ENCODE assay signal across 10 mouse cellular contexts in the genomic region with DNA sequence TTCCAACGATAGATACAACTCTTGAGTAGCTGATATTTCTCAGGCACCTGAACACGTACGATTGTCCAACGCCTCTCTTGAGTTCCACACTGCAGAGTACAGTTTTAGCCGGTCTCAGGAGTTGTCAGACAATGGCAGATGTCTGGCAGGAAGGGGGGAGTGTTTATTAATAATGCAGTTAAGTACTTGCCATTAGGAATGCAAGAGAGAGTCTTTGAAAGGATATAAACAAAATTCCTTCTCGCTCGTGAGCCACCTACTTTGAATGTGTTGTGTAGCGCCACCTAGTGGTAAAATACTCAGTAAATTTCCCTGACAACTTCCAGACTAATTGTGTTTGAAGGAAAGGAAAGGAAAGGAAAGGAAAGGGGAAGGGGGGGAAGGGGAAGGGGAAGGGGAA. TPM values are rescaled to one million over a fixed set of nuclear protein-coding genes. Genes with fewer than 3 reads are reported as not detected.
DNase-seq lines count a peak whose midpoint lies in the region; ATAC-seq lines count a peak whose summit lies in the region.
"Had no signal": no experiment of that assay in that cellular context is flagged by ENCODE, and none has a peak within 500 bp of the region (broad histone marks: within the 10 kb centered on the region; RNA-seq: fewer than 3 reads in every experiment).

No protein-coding gene starts in this region.

- no peaks in the 10 kb centered on the region for H3K36me3 ChIP-seq in forebrain, embryonic 13.5 days (ENCODE audit: poor library complexity, severe bottlenecking)
- no peaks in the 10 kb centered on the region for H3K36me3 ChIP-seq in forebrain, embryonic 15.5 days
- H3K36me3 ChIP-seq in hindbrain, embryonic 14.5 days (replicated peaks; ENCODE audit: control insufficient read depth, insufficient read depth) = no peaks in the 10 kb centered on the region
- H3K36me3 ChIP-seq in neural tube, embryonic 13.5 days = no peaks in the 10 kb centered on the region
- H3K36me3 ChIP-seq: liver, embryonic 15.5 days had no signal

- H3K9ac ChIP-seq in forebrain, embryonic 13.5 days = no peak overlapping the region
- H3K9ac ChIP-seq in forebrain, embryonic 15.5 days (replicated peaks) = no peak overlapping the region
- H3K9ac ChIP-seq in hindbrain, embryonic 14.5 days = no peak overlapping the region
- H3K9ac ChIP-seq in neural tube, embryonic 13.5 days = no peak overlapping the region
- H3K9ac ChIP-seq: liver, embryonic 15.5 days had no signal

- 28% methylated on average over 8 of the region's 8 CpGs for WGBS in forebrain, embryonic 13.5 days
- 28% methylated on average over 8 of the region's 8 CpGs for WGBS in forebrain, embryonic 15.5 days
- 34% methylated on average over 8 of the region's 8 CpGs for WGBS in hindbrain, embryonic 14.5 days
- whole genome bisulfite sequencing in neural tube, embryonic 13.5 days = 33% methylated on average over 8 of the region's 8 CpGs

- peak; percentile 32 for DNase-seq in 416B (ENCODE audit: low read depth)
- DNase-seq in c-Kit-positive CD71-positive TER-119-positive erythroid progenitor cells, embryonic 14.5 days (ENCODE audit: low spot score) = peak; percentile 16
- peak; percentile 93 for DNase-seq in hindbrain, embryonic 14.5 days (ENCODE audit: low spot score)
- peak; percentile 69 to 77 for DNase-seq in left cerebral cortex, postnatal 14 days (ENCODE audit: low spot score in 2 of 2)
- DNase-seq in spleen, adult 12 weeks (ENCODE audit: low spot score) = no peak

- peaks cover 53% of the 10 kb centered on the region for H3K27me3 ChIP-seq in forebrain, embryonic 13.5 days
- H3K27me3 ChIP-seq in forebrain, embryonic 15.5 days = peaks cover 37% of the 10 kb centered on the region
- H3K27me3 ChIP-seq in hindbrain, embryonic 14.5 days (ENCODE audit: control insufficient read depth, insufficient read depth, low read length) = peaks cover 30% of the 10 kb centered on the region
- H3K27me3 ChIP-seq in neural tube, embryonic 13.5 days = peaks cover 17% of the 10 kb centered on the region; the same call in 1 of the 2 replicates

- intact Hi-C loops in left cerebral cortex, postnatal 14 days (cut with DNase I) = loop anchor here (2.0 to 5.0 kb wide), 2 partner anchors 521 to 1040 kb away; no protein-coding TSS in a partner anchor

- no peak overlapping the region for H3K27ac ChIP-seq in forebrain, embryonic 13.5 days
- no peak overlapping the region for H3K27ac ChIP-seq in forebrain, embryonic 15.5 days (replicated peaks)
- no peak overlapping the region for H3K27ac ChIP-seq in hindbrain, embryonic 14.5 days
- no peak overlapping the region for H3K27ac ChIP-seq in neural tube, embryonic 13.5 days (replicated peaks)
- H3K27ac ChIP-seq: liver, embryonic 15.5 days had no signal

- H3K4me2 ChIP-seq in forebrain, embryonic 13.5 days = peak overlapping the region; percentile 22; the same call in 1 of the 2 replicates
- H3K4me2 ChIP-seq in forebrain, embryonic 15.5 days (replicated peaks) = no peak overlapping the region
- peak overlapping the region; percentile 30 for H3K4me2 ChIP-seq in hindbrain, embryonic 14.5 days (replicated peaks)
- peak overlapping the region; percentile 36 for H3K4me2 ChIP-seq in neural tube, embryonic 13.5 days
- H3K4me2 ChIP-seq: liver, embryonic 15.5 days had no signal

- ATAC-seq in forebrain, embryonic 13.5 days = 0 out of 2 replicates have a peak, but pooled peaks have one; percentile 30
- no peak for ATAC-seq in forebrain, embryonic 15.5 days (replicated peaks)
- no peak for ATAC-seq in hindbrain, embryonic 14.5 days (ENCODE audit: low FRiP score)
- no peak for ATAC-seq in neural tube, embryonic 13.5 days (ENCODE audit: low read depth)

- no peak overlapping the region for H3K4me3 ChIP-seq in forebrain, embryonic 13.5 days
- H3K4me3 ChIP-seq in forebrain, embryonic 15.5 days = no peak overlapping the region
- no peak overlapping the region for H3K4me3 ChIP-seq in hindbrain, embryonic 14.5 days (replicated peaks; ENCODE audit: low read length)
- no peak overlapping the region for H3K4me3 ChIP-seq in neural tube, embryonic 13.5 days
- H3K4me3 ChIP-seq: liver, embryonic 15.5 days had no signal

- peaks cover 2% of the 10 kb centered on the region; the same call in 1 of the 2 replicates for H3K4me1 ChIP-seq in forebrain, embryonic 13.5 days
- H3K4me1 ChIP-seq in forebrain, embryonic 15.5 days = 0 out of 2 replicates have a peak, but pooled peaks cover 4% of the 10 kb centered on the region
- no peaks in the 10 kb centered on the region for H3K4me1 ChIP-seq in hindbrain, embryonic 14.5 days (replicated peaks; ENCODE audit: control insufficient read depth, insufficient read depth, low read length)
- peaks cover 15% of the 10 kb centered on the region for H3K4me1 ChIP-seq in neural tube, embryonic 13.5 days (replicated peaks)
- H3K4me1 ChIP-seq: liver, embryonic 15.5 days had no signal

- H3K9me3 ChIP-seq in forebrain, embryonic 13.5 days (replicated peaks) = no peaks in the 10 kb centered on the region
- no peaks in the 10 kb centered on the region for H3K9me3 ChIP-seq in forebrain, embryonic 15.5 days
- no peaks in the 10 kb centered on the region for H3K9me3 ChIP-seq in hindbrain, embryonic 14.5 days (ENCODE audit: control insufficient read depth, low read length)
- no peaks in the 10 kb centered on the region for H3K9me3 ChIP-seq in neural tube, embryonic 13.5 days
- H3K9me3 ChIP-seq: liver, embryonic 15.5 days had no signal

RNA-seq across cellular contexts. Expression of gene F930015N05Rik, which starts 5.7 kb away (rescaled TPM):
- 0.57 TPM in 1 of 2 replicates, not detected in the other for polyA plus RNA-seq in forebrain, embryonic 13.5 days (2015; fragmentation: Nextera tagmentation; extraction: Ambion mirVana)
- polyA plus RNA-seq in forebrain, embryonic 15.5 days (2015; fragmentation: Nextera tagmentation; extraction: Ambion mirVana) = 0.27 and 0.45 TPM in 2 replicates
- polyA plus RNA-seq in hindbrain, embryonic 14.5 days (2014; fragmentation: Nextera tagmentation; extraction: Ambion mirVana) = 1.7 and 2.1 TPM in 2 replicates
- total RNA-seq in left cerebral cortex, postnatal 14 days (2021) = under 1 TPM in 1 of 2 experiments, not detected in 1; 0.31 TPM
- 1.5 and 1.9 TPM in 2 replicates for polyA plus RNA-seq in neural tube, embryonic 13.5 days (2015; fragmentation: Nextera tagmentation; extraction: Ambion mirVana)
- total RNA-seq: adrenal gland, postnatal 36 days had no signal
- polyA plus RNA-seq: liver, embryonic 15.5 days had no signal

RNA-seq across cellular contexts. Expression of gene Hs3st3a1, which starts 7.0 kb away (rescaled TPM):
- 0.15 and 0.40 TPM in 2 replicates for polyA plus RNA-seq in forebrain, embryonic 13.5 days (2015; fragmentation: Nextera tagmentation; extraction: Ambion mirVana)
- 0.11 and 0.31 TPM in 2 replicates for polyA plus RNA-seq in forebrain, embryonic 15.5 days (2015; fragmentation: Nextera tagmentation; extraction: Ambion mirVana)
- polyA plus RNA-seq in hindbrain, embryonic 14.5 days (2014; fragmentation: Nextera tagmentation; extraction: Ambion mirVana) = 1.7 and 1.8 TPM in 2 replicates
- under 1 TPM; 0.44 to 0.55 TPM for total RNA-seq in left cerebral cortex, postnatal 14 days (2021)
- polyA plus RNA-seq in neural tube, embryonic 13.5 days (2015; fragmentation: Nextera tagmentation; extraction: Ambion mirVana) = 0.98 and 1.5 TPM in 2 replicates
